Mouse (Mus musculus) small intestine, adult 2 months (tissue): ENCODE results near the gene Cybc1.

Experiments used
- CTCF ChIP-seq: fragments of 200-500 bp; IDR thresholded peaks from 2 replicates; pipeline ENCODE4 v1.5.1; 2012; ENCODE audit warnings: low read depth, mild to moderate bottlenecking, control low read depth, inconsistent platforms, low read length, moderate library complexity, mixed read lengths; ENCODE audit not compliant: insufficient replicate concordance, insufficient read length; ENCODE audit errors: extremely low read depth
- POLR2A ChIP-seq: fragments of 200-500 bp; IDR thresholded peaks from 2 replicates; pipeline ENCODE4 v1.6.1; 2012; ENCODE audit warnings: low read depth, mild to moderate bottlenecking, control low read depth, inconsistent platforms, low read length, moderate library complexity

- TF ChIP-seq POLR2A (no peak), CTCF (no peak)
Observed at GRCm38 (mm10) chr11:121221321-121222010, 7.7 kb downstream of the Cybc1 start.
